Mouse (Mus musculus) heart, adult 2 months (tissue): ENCODE measurements at regions not wholly inside any gene's neighbourhood (a gene's known extent, or its start where the extent isn't known, plus 50 kb on each side); places are given as distances from the start of the nearest gene placed in this dataset.

ENCODE experiments used
- CTCF ChIP-seq: fragments of 200-600 bp; IDR thresholded peaks from 2 replicates; pipeline ENCODE4 v1.8.1; 2022; ENCODE audit warnings: antibody characterized with exemption, mild to moderate bottlenecking, moderate library complexity
- EP300 ChIP-seq: fragments of 200-500 bp; IDR thresholded peaks from 2 replicates; pipeline ENCODE4 v1.6.1; 2011; ENCODE audit warnings: low read depth, low read length, control low read depth; ENCODE audit not compliant: insufficient read depth
- POLR2A ChIP-seq: fragments of 200-500 bp; IDR thresholded peaks from 2 replicates; pipeline ENCODE4 v1.6.1; 2011; ENCODE audit warnings: mild to moderate bottlenecking, low read depth, low read length, control low read depth; ENCODE audit not compliant: insufficient read depth

DNA sequence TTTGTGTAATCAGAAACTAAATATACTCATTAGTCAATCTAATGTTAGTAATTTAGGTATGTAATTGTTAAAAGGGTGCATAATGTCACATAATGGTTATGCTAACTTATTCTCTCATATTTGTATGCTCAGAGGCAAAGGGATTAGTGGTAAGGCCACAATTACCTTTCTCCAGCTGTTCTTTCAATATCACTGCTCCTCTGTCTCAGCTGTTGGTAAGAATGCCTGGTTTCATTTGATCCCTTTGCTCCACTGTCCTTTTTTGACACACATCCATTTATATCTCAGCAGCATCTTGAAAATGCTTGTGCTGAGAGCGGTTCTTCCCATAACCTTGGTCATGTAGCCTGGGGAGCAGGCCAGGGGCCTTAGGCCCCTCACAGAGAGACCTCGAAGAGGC is 294.9 kb upstream of the Tbx18 start:
- TF ChIP-seq CTCF (no peak), POLR2A (no peak), EP300 (no peak)
